Mouse (Mus musculus): ENCODE measurements around the gene Atn1. TPM values are rescaled to one million over a fixed set of nuclear protein-coding genes. Genes with fewer than 3 reads are reported as not detected.
"Not testable (repeated sequence)": the region's sequence is repeated elsewhere in the genome, so short reads cannot be mapped to it uniquely, and the experiment has no call there.

Atn1 gene
- 10 to 100 TPM; 78.4 to 80.2 TPM for total RNA-seq (2021)
- long read RNA-seq, experiment 1, partial matches to known transcripts = 19 of 19 reads
- long read RNA-seq, experiment 1, other reads (novel, unspliced or antisense) = 0 of 19 reads
- long read RNA-seq, experiment 2, partial matches to known transcripts = 10 of 17 reads
- long read RNA-seq, experiment 2, other reads (novel, unspliced or antisense) = 7 of 17 reads

GRCm38 (mm10) chr6:124755831-124756595 lies at the start of gene Atn1, which contains the start of gene Gm45234:
Gene Atn1 (minus strand): TSS chr6:124756524.
Gene Gm45234 (minus strand): TSS chr6:124756021.
- peak; percentile 72 to 73 for DNase-seq (ENCODE audit: low spot score in 2 of 2)

GRCm38 (mm10) chr6:124805341-124806321 lies 49.3 kb upstream of the Atn1 start:
- peak; percentile 90 to 93 for DNase-seq (ENCODE audit: low spot score in 2 of 2)

- DNase-seq (ENCODE audit: low spot score in 2 of 2) = no peak
These were observed 48.0 kb upstream of the Atn1 start for GRCm38 (mm10) chr6:124804341-124804740.

GRCm38 (mm10) chr6:124803691-124804090 lies 47.4 kb upstream of the Atn1 start:
- not testable (repeated sequence) for DNase-seq (ENCODE audit: low spot score in 2 of 2)

- DNase-seq (ENCODE audit: low spot score in 2 of 2) = no peak
These were observed 46.7 kb upstream of the Atn1 start for GRCm38 (mm10) chr6:124803061-124803460.

GRCm38 (mm10) chr6:124802400-124802799 lies 46.1 kb upstream of the Atn1 start:
- DNase-seq (ENCODE audit: low spot score in 2 of 2) = not testable (repeated sequence)

GRCm38 (mm10) chr6:124796200-124796599 lies 39.9 kb upstream of the Atn1 start:
- no peak for DNase-seq (ENCODE audit: low spot score in 2 of 2)

GRCm38 (mm10) chr6:124795781-124796180 lies 39.5 kb upstream of the Atn1 start:
- no peak for DNase-seq (ENCODE audit: low spot score in 2 of 2)

GRCm38 (mm10) chr6:124791911-124792310 lies 35.6 kb upstream of the Atn1 start:
- DNase-seq (ENCODE audit: low spot score in 2 of 2) = no peak

GRCm38 (mm10) chr6:124790121-124790520 lies 33.8 kb upstream of the Atn1 start:
- DNase-seq (ENCODE audit: low spot score in 2 of 2) = no peak

- no peak for DNase-seq (ENCODE audit: low spot score in 2 of 2)
These were observed 33.2 kb upstream of the Atn1 start for GRCm38 (mm10) chr6:124789519-124789918.

GRCm38 (mm10) chr6:124787722-124788121 lies 31.4 kb upstream of the Atn1 start:
- DNase-seq (ENCODE audit: low spot score in 2 of 2) = no peak

GRCm38 (mm10) chr6:124786756-124787420 lies 30.6 kb upstream of the Atn1 start:
- DNase-seq (ENCODE audit: low spot score in 2 of 2) = no peak

GRCm38 (mm10) chr6:124782436-124782835 lies 26.1 kb upstream of the Atn1 start:
- DNase-seq (ENCODE audit: low spot score in 2 of 2) = no peak

- no peak for DNase-seq (ENCODE audit: low spot score in 2 of 2)
These were observed 24.6 kb upstream of the Atn1 start for GRCm38 (mm10) chr6:124780917-124781316.

- DNase-seq (ENCODE audit: low spot score in 2 of 2) = no peak
These were observed 23.7 kb upstream of the Atn1 start for GRCm38 (mm10) chr6:124779984-124780416.

GRCm38 (mm10) chr6:124779222-124779983 lies 23.1 kb upstream of the Atn1 start, which contains the start of gene Lrrc23:
Gene Lrrc23 (minus strand): TSS chr6:124779727.
- DNase-seq (ENCODE audit: low spot score in 2 of 2) = peak in 1 of 2 experiments; percentile 29

- DNase-seq (ENCODE audit: low spot score in 2 of 2) = no peak
These were observed 14.2 kb upstream of the Atn1 start for GRCm38 (mm10) chr6:124770511-124770910.

GRCm38 (mm10) chr6:124770013-124770412 lies 13.7 kb upstream of the Atn1 start:
- no peak for DNase-seq (ENCODE audit: low spot score in 2 of 2)

All from adrenal gland, adult 18-20 months (tissue).